Mouse (Mus musculus) C2C12 (cell line): ENCODE data around the gene Cnot4.

ENCODE experiments used
- CTCF ChIP-seq: IDR thresholded peaks from one replicate; pipeline ENCODE4 v1.5.1; 2011; ENCODE audit not compliant: control insufficient read depth, insufficient read depth, insufficient read length
- MAX ChIP-seq: IDR thresholded peaks from one replicate; pipeline ENCODE4 v1.6.1; 2011; ENCODE audit warnings: mild to moderate bottlenecking, control low read depth
- USF1 ChIP-seq: IDR thresholded peaks from one replicate; pipeline ENCODE4 v1.6.1; 2011; ENCODE audit warnings: low read depth, mild to moderate bottlenecking, control low read depth, moderate library complexity

DNA sequence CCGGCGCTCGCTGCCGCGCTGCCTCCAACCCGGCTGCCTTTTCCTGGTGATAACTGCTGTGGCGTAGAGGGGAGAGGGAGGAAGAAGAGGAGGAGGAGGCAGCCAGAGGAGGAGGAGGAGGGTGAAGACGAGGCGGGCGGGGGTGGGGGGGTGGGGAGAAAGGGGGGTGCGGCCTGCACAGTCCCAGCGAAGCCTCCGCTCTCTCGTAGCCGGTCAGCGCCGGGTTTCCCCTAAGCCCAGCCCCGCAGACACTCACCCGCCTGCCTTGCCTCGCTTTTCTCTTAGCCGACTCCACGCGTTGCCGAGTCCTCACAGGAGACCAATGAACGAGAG, 312 bp downstream of the Cnot4 start:
- TF ChIP-seq CTCF (no peak), USF1 (no peak), MAX (no peak)
